Mouse (Mus musculus) midbrain, embryonic 16.5 days (tissue): ENCODE data around the gene Gad1. TPM values are rescaled to one million over a fixed set of nuclear protein-coding genes. Genes with fewer than 3 reads are reported as not detected.

Experiments
- ATAC-seq: fragments of 200-750 bp; cut with Nextera tagmentation; 2 replicates; pipeline ENCODE4 v1.8.0; 2017; ENCODE audit warnings: moderate TSS enrichment
- H3K27ac ChIP-seq: fragments of 300-500 bp; sonication (generic); 2 replicates; pipeline ENCODE4 v1.5.1; 2014; ENCODE audit warnings: mild to moderate bottlenecking, low read length, mixed read lengths
- H3K27me3 ChIP-seq: fragments of 300-500 bp; sonication (generic); 2 replicates; pipeline ENCODE4 v1.6.1; 2014; ENCODE audit warnings: low read depth, low read length, mixed read lengths; ENCODE audit not compliant: control insufficient read depth, insufficient read depth
- H3K36me3 ChIP-seq: fragments of 300-500 bp; sonication (generic); 2 replicates; pipeline ENCODE4 v1.6.1; 2014; ENCODE audit warnings: mild to moderate bottlenecking, low read length, moderate library complexity, mixed read lengths; ENCODE audit not compliant: control insufficient read depth, insufficient read depth
- H3K4me1 ChIP-seq: fragments of 300-500 bp; sonication (generic); 2 replicates; pipeline ENCODE4 v1.6.1; 2014; ENCODE audit warnings: mild to moderate bottlenecking, low read length, mixed read lengths; ENCODE audit not compliant: control insufficient read depth, insufficient read depth
- H3K4me2 ChIP-seq: fragments of 300-500 bp; sonication (generic); 2 replicates; pipeline ENCODE4 v1.6.1; 2014; ENCODE audit warnings: mild to moderate bottlenecking, low read length, mixed read lengths
- H3K4me3 ChIP-seq: fragments of 300-500 bp; sonication (generic); 2 replicates; pipeline ENCODE4 v1.5.1; 2014; ENCODE audit warnings: low read depth, mild to moderate bottlenecking, low read length, moderate library complexity, mixed read lengths
- H3K9ac ChIP-seq: fragments of 300-500 bp; sonication (generic); 2 replicates; pipeline ENCODE4 v1.6.1; 2014; ENCODE audit warnings: low read depth, low read length, mixed read lengths
- H3K9me3 ChIP-seq: fragments of 300-500 bp; sonication (generic); replicated peaks from 2 replicates; pipeline ENCODE4 v1.6.1; 2014; ENCODE audit warnings: mild to moderate bottlenecking, low read length, mixed read lengths; ENCODE audit not compliant: control insufficient read depth, poor library complexity, severe bottlenecking
- WGBS: fragments of 180-500 bp; shearing (Covaris S2); extraction: QIAGEN DNeasy Blood & Tissue Kit; methylation state at CpG from one replicate; pipeline ENCODE4 v1.1.7; 2014; 5-methylcytosine and 5-hydroxymethylcytosine counted together
- polyA plus RNA-seq: library from polyadenylated mRNA; unstranded; fragments of >200 nt; fragmentation: Nextera tagmentation; extraction: Ambion mirVana; gene quantifications from 2 replicates; pipeline ENCODE4 v1.2.1, GENCODE M21; 2015

The Gad1 gene
- polyA plus RNA-seq, 1 experiment from 2014 or later: 149 TPM

- under 1% methylated on average over 26 of the region's 34 CpGs for WGBS
- Histone ChIP-seq H3K36me3 (no peaks in the 10 kb centered on the region), H3K4me1 (peaks cover 13% of the 10 kb centered on the region; the same call in 1 of the 2 replicates), H3K27me3 (peaks cover 10% of the 10 kb centered on the region; the same call in 1 of the 2 replicates), H3K27ac (peak overlapping the region; percentile 92), H3K9ac (peak overlapping the region; percentile 70), H3K9me3 (no peaks in the 10 kb centered on the region), H3K4me3 (peak overlapping the region; percentile 49), H3K4me2 (peak overlapping the region; percentile 58)
- ATAC-seq: no peak
Measured at GRCm38 (mm10) chr2:70562611-70562980, 9.7 kb downstream of the Gad1 start.

GRCm38 (mm10) chr2:70562981-70563671, 10.3 kb downstream of the Gad1 start:
- Histone ChIP-seq H3K4me2 (peak overlapping the region; percentile 58), H3K27ac (peak overlapping the region; percentile 92), H3K27me3 (peaks cover 10% of the 10 kb centered on the region; the same call in 1 of the 2 replicates), H3K9ac (peak overlapping the region; percentile 70), H3K36me3 (no peaks in the 10 kb centered on the region), H3K4me1 (peaks cover 8% of the 10 kb centered on the region; the same call in 1 of the 2 replicates), H3K9me3 (no peaks in the 10 kb centered on the region), H3K4me3 (peak overlapping the region; percentile 49)
- no peak for ATAC-seq
- WGBS: under 1% methylated on average over 36 of the region's 40 CpGs

- peaks cover 16% of the 10 kb centered on the region; the same call in 1 of the 2 replicates for H3K4me1 ChIP-seq
- peak overlapping the region; percentile 58 for H3K4me2 ChIP-seq
- H3K9me3 ChIP-seq: no peaks in the 10 kb centered on the region
- ATAC-seq: no peak
- 1% methylated on average over 38 of the region's 38 CpGs for WGBS
- peaks cover 10% of the 10 kb centered on the region; the same call in 1 of the 2 replicates for H3K27me3 ChIP-seq
- peak overlapping the region; percentile 92 for H3K27ac ChIP-seq
- H3K9ac ChIP-seq: peak overlapping the region; percentile 70
- H3K4me3 ChIP-seq: peak overlapping the region; percentile 49
- no peaks in the 10 kb centered on the region for H3K36me3 ChIP-seq
Measured at GRCm38 (mm10) chr2:70563721-70564645, 11.1 kb downstream of the Gad1 start.

GRCm38 (mm10) chr2:70564646-70565315, 11.9 kb downstream of the Gad1 start:
- ATAC-seq: no peak
- Histone ChIP-seq H3K9me3 (no peaks in the 10 kb centered on the region), H3K4me2 (peak overlapping the region; percentile 58), H3K4me1 (peaks cover 16% of the 10 kb centered on the region; the same call in 1 of the 2 replicates), H3K9ac (peak overlapping the region; percentile 70), H3K36me3 (no peaks in the 10 kb centered on the region), H3K27ac (peak overlapping the region; percentile 92), H3K4me3 (peak overlapping the region; percentile 49), H3K27me3 (peaks cover 12% of the 10 kb centered on the region)
- 3% methylated on average over 15 of the region's 15 CpGs for WGBS

GRCm38 (mm10) chr2:70565651-70566602, 13.1 kb downstream of the Gad1 start:
- H3K36me3 ChIP-seq: no peaks in the 10 kb centered on the region
- no peaks in the 10 kb centered on the region for H3K9me3 ChIP-seq
- whole genome bisulfite sequencing: 3% methylated on average over 30 of the region's 30 CpGs
- H3K4me3 ChIP-seq: peak overlapping the region; percentile 49
- peak overlapping the region; percentile 92 for H3K27ac ChIP-seq
- peaks cover 17% of the 10 kb centered on the region; the same call in 1 of the 2 replicates for H3K4me1 ChIP-seq
- peak overlapping the region; percentile 70 for H3K9ac ChIP-seq
- H3K4me2 ChIP-seq: peak overlapping the region; percentile 58
- peaks cover 15% of the 10 kb centered on the region for H3K27me3 ChIP-seq
- ATAC-seq: no peak

- Histone ChIP-seq H3K27ac (peak overlapping the region; percentile 92), H3K9me3 (no peaks in the 10 kb centered on the region), H3K4me3 (peak overlapping the region; percentile 49), H3K27me3 (peaks cover 19% of the 10 kb centered on the region), H3K4me1 (peaks cover 16% of the 10 kb centered on the region; the same call in 1 of the 2 replicates), H3K36me3 (no peaks in the 10 kb centered on the region), H3K4me2 (peak overlapping the region; percentile 58), H3K9ac (peak overlapping the region; percentile 70)
- ATAC-seq: no peak
- WGBS: 3% methylated on average over 18 of the region's 18 CpGs
Measured at GRCm38 (mm10) chr2:70566603-70566981, 13.7 kb downstream of the Gad1 start.

GRCm38 (mm10) chr2:70567071-70567681, 14.3 kb downstream of the Gad1 start:
- ATAC-seq: peak; percentile 25; the same call in 1 of the 2 replicates
- peak overlapping the region; percentile 58 for H3K4me2 ChIP-seq
- no peaks in the 10 kb centered on the region for H3K9me3 ChIP-seq
- H3K9ac ChIP-seq: peak overlapping the region; percentile 70
- peaks cover 21% of the 10 kb centered on the region for H3K27me3 ChIP-seq
- no peaks in the 10 kb centered on the region for H3K36me3 ChIP-seq
- peak overlapping the region; percentile 92 for H3K27ac ChIP-seq
- peak overlapping the region; percentile 49 for H3K4me3 ChIP-seq
- WGBS: 3% methylated on average over 23 of the region's 23 CpGs
- H3K4me1 ChIP-seq: peaks cover 17% of the 10 kb centered on the region; the same call in 1 of the 2 replicates
